ENCODE assay signal across 10 mouse cellular contexts in genomic region chr8:34671716-34672115, GRCm38 (mm10).
DNase-seq lines count a peak whose midpoint lies in the region; ATAC-seq and TF ChIP-seq lines count a peak whose summit lies in the region.
"Had no signal": no experiment of that assay in that cellular context is flagged by ENCODE, and none has a peak within 500 bp of the region (broad histone marks: within the 10 kb centered on the region; RNA-seq: fewer than 3 reads in every experiment).

No protein-coding gene starts in this region.

- no peak overlapping the region for H3K4me3 ChIP-seq in lung, embryonic 16.5 days (ENCODE audit: low read length)
- no peak overlapping the region for H3K4me3 ChIP-seq in embryonic facial prominence, embryonic 11.5 days (ENCODE audit: low read depth, low read length)
- H3K4me3 ChIP-seq in liver, postnatal 0 days (ENCODE audit: low read depth, low read length), result no peak overlapping the region
- no peak overlapping the region for H3K4me3 ChIP-seq in forebrain, embryonic 16.5 days (replicated peaks; ENCODE audit: low read length)

- 13% methylated on average over 3 of the region's 3 CpGs for WGBS in lung, embryonic 16.5 days
- 8% methylated on average over 3 of the region's 3 CpGs for WGBS in embryonic facial prominence, embryonic 11.5 days
- WGBS in liver, postnatal 0 days (ENCODE audit: insufficient replicate concordance), result 9% methylated on average over 3 of the region's 3 CpGs
- WGBS in forebrain, embryonic 16.5 days, result 61% methylated on average over 3 of the region's 3 CpGs

- no peaks in the 10 kb centered on the region for H3K27me3 ChIP-seq in lung, embryonic 16.5 days (ENCODE audit: control insufficient read depth, insufficient read depth, low read depth, low read length)
- no peaks in the 10 kb centered on the region for H3K27me3 ChIP-seq in embryonic facial prominence, embryonic 11.5 days (ENCODE audit: control insufficient read depth, insufficient read depth, low read length)
- H3K27me3 ChIP-seq in liver, postnatal 0 days (ENCODE audit: insufficient read depth, low read length), result no peaks in the 10 kb centered on the region
- H3K27me3 ChIP-seq in forebrain, embryonic 16.5 days (replicated peaks; ENCODE audit: control insufficient read depth, insufficient read depth, low read length), result no peaks in the 10 kb centered on the region
- H3K27me3 ChIP-seq: Patski had no signal

- no peak for TF ChIP-seq EP300 in liver, postnatal 0 days (IDR thresholded peaks at IDR 0.05; ENCODE audit: low read depth)

- no peak overlapping the region; the same call in 1 of the 2 replicates for H3K9ac ChIP-seq in lung, embryonic 16.5 days (ENCODE audit: low read length)
- no peak overlapping the region for H3K9ac ChIP-seq in embryonic facial prominence, embryonic 11.5 days (replicated peaks; ENCODE audit: low read length)
- H3K9ac ChIP-seq in liver, postnatal 0 days (replicated peaks), result no peak overlapping the region
- no peak overlapping the region for H3K9ac ChIP-seq in forebrain, embryonic 16.5 days (replicated peaks; ENCODE audit: low read depth, low read length)

- DNase-seq in lung, adult 18-20 months, result no peak
- DNase-seq in embryonic facial prominence, embryonic 11.5 days (ENCODE audit: low spot score), result peak; percentile 77
- DNase-seq in liver, postnatal 0 days, result peak; percentile 22
- DNase-seq in thymus, postnatal 25 days, result peak; percentile 83
- DNase-seq in gastrocnemius, adult 18-20 months (ENCODE audit: low spot score), result no peak
- no peak for DNase-seq in urinary bladder, postnatal 10 days (ENCODE audit: low spot score)
- DNase-seq: cerebellum, adult 9-10 months had no signal

- no peaks in the 10 kb centered on the region for H3K36me3 ChIP-seq in lung, embryonic 16.5 days (ENCODE audit: control insufficient read depth, insufficient read depth, low read length)
- H3K36me3 ChIP-seq in embryonic facial prominence, embryonic 11.5 days (replicated peaks; ENCODE audit: control insufficient read depth, insufficient read depth, low read depth, low read length), result no peaks in the 10 kb centered on the region
- no peaks in the 10 kb centered on the region for H3K36me3 ChIP-seq in liver, postnatal 0 days (replicated peaks; ENCODE audit: insufficient read depth, low read length)
- H3K36me3 ChIP-seq in forebrain, embryonic 16.5 days (ENCODE audit: control insufficient read depth, insufficient read depth), result no peaks in the 10 kb centered on the region

- H3K4me2 ChIP-seq in lung, embryonic 16.5 days (ENCODE audit: low read depth, low read length), result no peak overlapping the region
- H3K4me2 ChIP-seq in embryonic facial prominence, embryonic 11.5 days (ENCODE audit: low read depth, low read length), result no peak overlapping the region
- no peak overlapping the region for H3K4me2 ChIP-seq in liver, postnatal 0 days (ENCODE audit: low read depth, low read length)
- H3K4me2 ChIP-seq in forebrain, embryonic 16.5 days (ENCODE audit: low read length), result no peak overlapping the region

- no peak for TF ChIP-seq CTCF in liver, postnatal 0 days (IDR thresholded peaks at IDR 0.05; ENCODE audit: low read depth)

- no peaks in the 10 kb centered on the region for H3K9me3 ChIP-seq in lung, embryonic 16.5 days (ENCODE audit: control insufficient read depth, low read length)
- H3K9me3 ChIP-seq in embryonic facial prominence, embryonic 11.5 days (replicated peaks; ENCODE audit: control insufficient read depth, low read length), result no peaks in the 10 kb centered on the region
- H3K9me3 ChIP-seq in liver, postnatal 0 days (ENCODE audit: low read length), result no peaks in the 10 kb centered on the region
- no peaks in the 10 kb centered on the region for H3K9me3 ChIP-seq in forebrain, embryonic 16.5 days (ENCODE audit: control insufficient read depth, low read length)

- ATAC-seq in lung, embryonic 16.5 days (ENCODE audit: low read depth), result peak; percentile 56; the same call in 1 of the 2 replicates
- peak; percentile 67 for ATAC-seq in embryonic facial prominence, embryonic 11.5 days (replicated peaks; ENCODE audit: insufficient number of reproducible peaks, low FRiP score, low TSS enrichment, low read depth)
- peak; percentile 41; the same call in 1 of the 2 replicates for ATAC-seq in liver, postnatal 0 days
- no peak for ATAC-seq in forebrain, embryonic 16.5 days
- ATAC-seq: Patski had no signal

- H3K4me1 ChIP-seq in lung, embryonic 16.5 days (replicated peaks; ENCODE audit: control insufficient read depth, insufficient read depth, low read length), result peaks cover 10% of the 10 kb centered on the region
- H3K4me1 ChIP-seq in embryonic facial prominence, embryonic 11.5 days (ENCODE audit: control insufficient read depth, insufficient read depth, low read length), result no peaks in the 10 kb centered on the region
- H3K4me1 ChIP-seq in liver, postnatal 0 days (ENCODE audit: insufficient read depth), result peaks cover 14% of the 10 kb centered on the region
- no peaks in the 10 kb centered on the region for H3K4me1 ChIP-seq in forebrain, embryonic 16.5 days (replicated peaks; ENCODE audit: control insufficient read depth, insufficient read depth, low read length)

- no peak overlapping the region for H3K27ac ChIP-seq in lung, embryonic 16.5 days (ENCODE audit: low read length)
- no peak overlapping the region for H3K27ac ChIP-seq in embryonic facial prominence, embryonic 11.5 days (replicated peaks; ENCODE audit: low read depth, low read length)
- peak overlapping the region; percentile 57 for H3K27ac ChIP-seq in liver, postnatal 0 days (ENCODE audit: low read depth)
- H3K27ac ChIP-seq in forebrain, embryonic 16.5 days (ENCODE audit: low read length), result no peak overlapping the region

Comparison
In these comparisons a context has a peak if more than half of its experiments do, and no peak if none do; other contexts are left out.
1. DNase-seq: peak in embryonic facial prominence, embryonic 11.5 days (single experiment), liver, postnatal 0 days (single experiment) and thymus, postnatal 25 days (single experiment); none in lung, adult 18-20 months (0 of 2), gastrocnemius, adult 18-20 months (single experiment) and urinary bladder, postnatal 10 days (single experiment).